Mouse (Mus musculus) limb, embryonic 11.5 days (tissue): ENCODE data around the gene Slc29a1. TPM values are rescaled to one million over a fixed set of nuclear protein-coding genes. Genes with fewer than 3 reads are reported as not detected.

Experiments
- ATAC-seq: fragments of 200-750 bp; cut with Nextera tagmentation; 2 replicates; pipeline ENCODE4 v1.8.0; 2017; ENCODE audit warnings: low read depth; ENCODE audit not compliant: insufficient number of reproducible peaks, low FRiP score, low TSS enrichment
- DNase-seq: peaks from one replicate; pipeline ENCODE4 v3.0.0-alpha.2; 2015; ENCODE audit warnings: low spot score
- H3K27ac ChIP-seq: fragments of 300-500 bp; sonication (generic); replicated peaks from 2 replicates; pipeline ENCODE4 v1.5.1; 2014; ENCODE audit warnings: low read depth, mild to moderate bottlenecking, low read length
- H3K27me3 ChIP-seq: fragments of 300-500 bp; sonication (generic); 2 replicates; pipeline ENCODE4 v1.6.1; 2014; ENCODE audit warnings: mild to moderate bottlenecking, low read length, mixed read lengths; ENCODE audit not compliant: control insufficient read depth, insufficient read depth
- H3K36me3 ChIP-seq: fragments of 300-500 bp; sonication (generic); 2 replicates; pipeline ENCODE4 v1.6.1; 2014; ENCODE audit warnings: mild to moderate bottlenecking, low read length, moderate library complexity, mixed read lengths; ENCODE audit not compliant: control insufficient read depth, insufficient read depth
- H3K4me1 ChIP-seq: fragments of 300-500 bp; sonication (generic); 2 replicates; pipeline ENCODE4 v1.6.1; 2014; ENCODE audit warnings: low read length, mixed read lengths; ENCODE audit not compliant: control insufficient read depth, insufficient read depth
- H3K4me2 ChIP-seq: fragments of 300-500 bp; sonication (generic); 2 replicates; pipeline ENCODE4 v1.6.1; 2014; ENCODE audit warnings: low read depth, mild to moderate bottlenecking, moderate library complexity; ENCODE audit not compliant: severe bottlenecking
- H3K4me3 ChIP-seq: fragments of 300-500 bp; sonication (generic); 2 replicates; pipeline ENCODE4 v1.5.1; 2014; ENCODE audit warnings: low read depth, low read length
- H3K9ac ChIP-seq: fragments of 300-500 bp; sonication (generic); 2 replicates; pipeline ENCODE4 v1.6.1; 2014; ENCODE audit warnings: mild to moderate bottlenecking, low read length
- H3K9me3 ChIP-seq: fragments of 300-500 bp; sonication (generic); 2 replicates; pipeline ENCODE4 v1.6.1; 2016; ENCODE audit warnings: low read length; ENCODE audit not compliant: control insufficient read depth
- WGBS: fragments of 180-500 bp; shearing (Covaris S2); extraction: QIAGEN DNeasy Blood & Tissue Kit; methylation state at CpG from one replicate; pipeline ENCODE4 v1.1.7; 2014; 5-methylcytosine and 5-hydroxymethylcytosine counted together
- polyA plus RNA-seq: library from polyadenylated mRNA; unstranded; fragments of >200 nt; fragmentation: Nextera tagmentation; extraction: Ambion mirVana; gene quantifications from 2 replicates; pipeline ENCODE4 v1.2.1, GENCODE M21; 2014

Slc29a1 gene
- polyA plus RNA-seq, 1 experiment from 2014 or later, result 38.9 TPM

- H3K27ac ChIP-seq, result no peak overlapping the region
- DNase-seq, result no peak
- H3K9me3 ChIP-seq, result no peaks in the 10 kb centered on the region
- ATAC-seq, result no peak
- no peak overlapping the region for H3K4me3 ChIP-seq
- 72% methylated on average over 6 of the region's 6 CpGs for WGBS
- peaks cover 3% of the 10 kb centered on the region; the same call in 1 of the 2 replicates for H3K36me3 ChIP-seq
- no peak overlapping the region for H3K4me2 ChIP-seq
- no peaks in the 10 kb centered on the region for H3K27me3 ChIP-seq
- peaks cover 14% of the 10 kb centered on the region for H3K4me1 ChIP-seq
- H3K9ac ChIP-seq, result no peak overlapping the region
Measured at GRCm38 (mm10) chr17:45582715-45583355, 16.6 kb downstream of the Slc29a1 start.

- 93% methylated on average over 6 of the region's 6 CpGs for WGBS
- Histone ChIP-seq H3K27me3 (no peaks in the 10 kb centered on the region), H3K27ac (no peak overlapping the region), H3K4me1 (peaks cover 14% of the 10 kb centered on the region), H3K4me2 (no peak overlapping the region), H3K9ac (no peak overlapping the region), H3K36me3 (no peaks in the 10 kb centered on the region), H3K9me3 (no peaks in the 10 kb centered on the region), H3K4me3 (no peak overlapping the region)
- ATAC-seq (no peak), DNase-seq (no peak)
Measured at GRCm38 (mm10) chr17:45582188-45582587, 17.2 kb downstream of the Slc29a1 start.

- H3K27ac ChIP-seq, result no peak overlapping the region
- H3K27me3 ChIP-seq, result no peaks in the 10 kb centered on the region
- ATAC-seq, result no peak
- no peak overlapping the region for H3K4me3 ChIP-seq
- WGBS, result 18% methylated on average over 2 of the region's 2 CpGs
- H3K4me1 ChIP-seq, result peaks cover 14% of the 10 kb centered on the region
- no peak overlapping the region for H3K4me2 ChIP-seq
- no peaks in the 10 kb centered on the region for H3K9me3 ChIP-seq
- H3K9ac ChIP-seq, result no peak overlapping the region
- no peaks in the 10 kb centered on the region for H3K36me3 ChIP-seq
- peak; percentile 85 for DNase-seq
Measured at GRCm38 (mm10) chr17:45581567-45581983, 17.8 kb downstream of the Slc29a1 start.

- Histone ChIP-seq H3K27ac (no peak overlapping the region), H3K4me2 (no peak overlapping the region), H3K9ac (no peak overlapping the region), H3K4me3 (no peak overlapping the region), H3K36me3 (no peaks in the 10 kb centered on the region), H3K27me3 (no peaks in the 10 kb centered on the region), H3K9me3 (no peaks in the 10 kb centered on the region), H3K4me1 (peaks cover 14% of the 10 kb centered on the region)
- ATAC-seq (no peak), DNase-seq (no peak)
- WGBS, result 47% methylated on average over 12 of the region's 12 CpGs
Measured at GRCm38 (mm10) chr17:45580958-45581477, 18.4 kb downstream of the Slc29a1 start.

- no peaks in the 10 kb centered on the region for H3K9me3 ChIP-seq
- no peak for DNase-seq
Measured at GRCm38 (mm10) chr17:45579554-45579953, 19.9 kb downstream of the Slc29a1 start.

GRCm38 (mm10) chr17:45578843-45579242 is 20.6 kb downstream of the Slc29a1 start:
- Histone ChIP-seq H3K36me3 (no peaks in the 10 kb centered on the region), H3K27ac (no peak overlapping the region), H3K4me3 (no peak overlapping the region), H3K9ac (no peak overlapping the region), H3K4me2 (no peak overlapping the region), H3K4me1 (peaks cover 8% of the 10 kb centered on the region; the same call in 1 of the 2 replicates), H3K9me3 (no peaks in the 10 kb centered on the region), H3K27me3 (no peaks in the 10 kb centered on the region)
- WGBS, result 75% methylated on average over 7 of the region's 7 CpGs
- ATAC-seq (no peak), DNase-seq (no peak)

More at GRCm38 (mm10) chr17:45579554-45579953, 19.9 kb downstream of the Slc29a1 start:
- Histone ChIP-seq H3K4me3 (no peak overlapping the region), H3K27me3 (no peaks in the 10 kb centered on the region), H3K9ac (no peak overlapping the region), H3K27ac (no peak overlapping the region), H3K4me1 (peaks cover 7% of the 10 kb centered on the region), H3K4me2 (no peak overlapping the region), H3K36me3 (no peaks in the 10 kb centered on the region)
- ATAC-seq, result no peak
- WGBS, result 88% methylated on average over 4 of the region's 4 CpGs

GRCm38 (mm10) chr17:45578242-45578641 is 21.2 kb downstream of the Slc29a1 start:
- no peak for DNase-seq
- Histone ChIP-seq H3K27me3 (no peaks in the 10 kb centered on the region), H3K36me3 (no peaks in the 10 kb centered on the region), H3K4me2 (no peak overlapping the region), H3K4me3 (no peak overlapping the region), H3K27ac (no peak overlapping the region), H3K4me1 (peaks cover 8% of the 10 kb centered on the region; the same call in 1 of the 2 replicates), H3K9ac (no peak overlapping the region), H3K9me3 (no peaks in the 10 kb centered on the region)
- WGBS, result 79% methylated on average over 5 of the region's 5 CpGs
- ATAC-seq, result no peak

GRCm38 (mm10) chr17:45575123-45575897 is 24.1 kb downstream of the Slc29a1 start:
- H3K9ac ChIP-seq, result no peak overlapping the region
- no peaks in the 10 kb centered on the region for H3K9me3 ChIP-seq
- WGBS, result 87% methylated on average over 8 of the region's 8 CpGs
- H3K4me2 ChIP-seq, result peak overlapping the region; percentile 7; the same call in 1 of the 2 replicates
- DNase-seq (no peak), ATAC-seq (no peak)
- no peak overlapping the region for H3K4me3 ChIP-seq
- no peak overlapping the region for H3K27ac ChIP-seq
- no peaks in the 10 kb centered on the region for H3K27me3 ChIP-seq
- H3K4me1 ChIP-seq, result peaks cover 11% of the 10 kb centered on the region; the same call in 1 of the 2 replicates
- H3K36me3 ChIP-seq, result peaks cover 15% of the 10 kb centered on the region
